Mouse (Mus musculus) intestine, postnatal 0 days (tissue): ENCODE results near the gene Mllt10. TPM values are rescaled to one million over a fixed set of nuclear protein-coding genes. Genes with fewer than 3 reads are reported as not detected.

Experiments
- ATAC-seq: fragments of 200-750 bp; cut with Nextera tagmentation; 2 replicates; pipeline ENCODE4 v1.8.0; 2017; ENCODE audit warnings: mild to moderate bottlenecking, moderate TSS enrichment, moderate library complexity
- H3K27ac ChIP-seq: fragments of 300-500 bp; sonication (generic); 2 replicates; pipeline ENCODE4 v1.5.1; 2014; ENCODE audit warnings: mild to moderate bottlenecking, low read depth, low read length, moderate library complexity
- H3K27me3 ChIP-seq: fragments of 300-500 bp; sonication (generic); replicated peaks from 2 replicates; pipeline ENCODE4 v1.6.1; 2014; ENCODE audit warnings: low read length, mixed read lengths; ENCODE audit not compliant: control insufficient read depth, insufficient read depth
- H3K36me3 ChIP-seq: fragments of 300-500 bp; sonication (generic); 2 replicates; pipeline ENCODE4 v1.6.1; 2014; ENCODE audit warnings: mild to moderate bottlenecking, moderate library complexity; ENCODE audit not compliant: control insufficient read depth, insufficient read depth
- H3K4me1 ChIP-seq: fragments of 300-500 bp; sonication (generic); replicated peaks from 2 replicates; pipeline ENCODE4 v1.6.1; 2014; ENCODE audit warnings: antibody characterized with exemption, low read length, mixed read lengths; ENCODE audit not compliant: control insufficient read depth, insufficient read depth
- H3K4me2 ChIP-seq: fragments of 300-500 bp; sonication (generic); replicated peaks from 2 replicates; pipeline ENCODE4 v1.6.1; 2014; ENCODE audit warnings: low read depth, mild to moderate bottlenecking, moderate library complexity
- H3K4me3 ChIP-seq: fragments of 300-500 bp; sonication (generic); 2 replicates; pipeline ENCODE4 v1.5.1; 2014; ENCODE audit warnings: low read depth, low read length
- H3K9ac ChIP-seq: fragments of 300-500 bp; sonication (generic); 2 replicates; pipeline ENCODE4 v1.6.1; 2014; ENCODE audit warnings: mild to moderate bottlenecking, low read depth, low read length
- H3K9me3 ChIP-seq: fragments of 300-500 bp; sonication (generic); 2 replicates; pipeline ENCODE4 v1.6.1; 2016; ENCODE audit warnings: mixed run types; ENCODE audit not compliant: control insufficient read depth
- CTCF ChIP-seq: sonication (generic); IDR thresholded peaks from 2 replicates; pipeline ENCODE4 v1.5.1; 2016; ENCODE audit warnings: low read depth, mild to moderate bottlenecking, control low read depth, antibody characterized with exemption, moderate library complexity
- WGBS: fragments of 180-500 bp; shearing (Covaris S2); extraction: QIAGEN DNeasy Blood & Tissue Kit; methylation state at CpG from one replicate; pipeline ENCODE4 v1.1.7; 2014; 5-methylcytosine and 5-hydroxymethylcytosine counted together
- polyA plus RNA-seq: library from polyadenylated mRNA; unstranded; fragments of >200 nt; fragmentation: Nextera tagmentation; extraction: Ambion mirVana; gene quantifications from 2 replicates; pipeline ENCODE4 v1.2.1, GENCODE M21; 2015

Mllt10 gene
- polyA plus RNA-seq, 1 experiment from 2014 or later, result 22.6 TPM

GRCm38 (mm10) chr2:18218500-18218899, 163.5 kb downstream of the Mllt10 start:
- H3K9me3 ChIP-seq, result no peaks in the 10 kb centered on the region
- no peaks in the 10 kb centered on the region for H3K4me1 ChIP-seq
- no peak overlapping the region for H3K9ac ChIP-seq
- no peak overlapping the region for H3K4me3 ChIP-seq
- WGBS, result 90% methylated on average over 5 of the region's 5 CpGs
- H3K36me3 ChIP-seq, result peaks cover 45% of the 10 kb centered on the region
- H3K4me2 ChIP-seq, result no peak overlapping the region
- H3K27me3 ChIP-seq, result no peaks in the 10 kb centered on the region
- ATAC-seq, result no peak
- no peak for TF ChIP-seq CTCF
- H3K27ac ChIP-seq, result no peak overlapping the region

GRCm38 (mm10) chr2:18219136-18219535, 164.1 kb downstream of the Mllt10 start:
- Histone ChIP-seq H3K9ac (no peak overlapping the region), H3K36me3 (peaks cover 39% of the 10 kb centered on the region), H3K4me1 (no peaks in the 10 kb centered on the region), H3K4me3 (no peak overlapping the region), H3K27me3 (no peaks in the 10 kb centered on the region), H3K27ac (no peak overlapping the region), H3K9me3 (no peaks in the 10 kb centered on the region), H3K4me2 (no peak overlapping the region)
- ATAC-seq, result no peak
- WGBS, result 76% methylated on average over 8 of the region's 8 CpGs
- no peak for TF ChIP-seq CTCF

GRCm38 (mm10) chr2:18219569-18219968, 164.5 kb downstream of the Mllt10 start:
- H3K4me2 ChIP-seq, result no peak overlapping the region
- H3K4me1 ChIP-seq, result no peaks in the 10 kb centered on the region
- no peak overlapping the region for H3K9ac ChIP-seq
- H3K27me3 ChIP-seq, result no peaks in the 10 kb centered on the region
- H3K27ac ChIP-seq, result no peak overlapping the region
- no peak for TF ChIP-seq CTCF
- no peak overlapping the region for H3K4me3 ChIP-seq
- 83% methylated on average over 13 of the region's 13 CpGs for WGBS
- H3K9me3 ChIP-seq, result no peaks in the 10 kb centered on the region
- peaks cover 35% of the 10 kb centered on the region for H3K36me3 ChIP-seq
- ATAC-seq, result no peak

DNA sequence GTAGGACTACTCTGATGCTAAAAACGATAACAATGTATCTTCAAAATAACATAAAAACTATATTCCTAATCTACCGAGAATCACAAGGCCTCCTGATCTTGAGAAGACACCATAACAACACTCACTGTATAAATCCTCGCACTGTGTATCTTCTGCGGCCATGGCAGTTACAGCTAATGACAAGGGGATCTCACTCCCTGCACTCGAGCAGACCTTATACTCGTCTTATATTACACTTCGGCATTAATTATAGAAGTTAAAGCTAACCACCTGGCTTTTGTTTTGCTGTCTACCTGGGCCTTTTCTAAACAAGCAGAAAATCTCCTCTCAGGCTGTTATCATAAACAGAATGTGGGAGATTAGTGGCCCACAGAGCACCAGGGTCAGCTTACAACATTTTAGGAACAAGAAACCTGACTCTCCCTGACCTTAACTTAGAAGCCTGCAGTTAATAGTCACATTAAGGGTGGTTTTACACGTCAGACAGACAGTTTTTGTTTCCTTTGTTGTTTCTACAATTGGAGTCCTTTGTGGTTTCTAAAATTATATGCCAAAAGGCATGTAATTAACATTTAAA, 173.5 kb downstream of the Mllt10 start:
- no peaks in the 10 kb centered on the region for H3K9me3 ChIP-seq
- no peak overlapping the region for H3K9ac ChIP-seq
- no peaks in the 10 kb centered on the region for H3K4me1 ChIP-seq
- no peaks in the 10 kb centered on the region for H3K27me3 ChIP-seq
- no peak for TF ChIP-seq CTCF
- 0 out of 2 replicates have a peak, but pooled peaks cover 3% of the 10 kb centered on the region for H3K36me3 ChIP-seq
- no peak overlapping the region for H3K27ac ChIP-seq
- H3K4me2 ChIP-seq, result no peak overlapping the region
- no peak for ATAC-seq
- 71% methylated on average over 8 of the region's 8 CpGs for WGBS
- no peak overlapping the region for H3K4me3 ChIP-seq

DNA sequence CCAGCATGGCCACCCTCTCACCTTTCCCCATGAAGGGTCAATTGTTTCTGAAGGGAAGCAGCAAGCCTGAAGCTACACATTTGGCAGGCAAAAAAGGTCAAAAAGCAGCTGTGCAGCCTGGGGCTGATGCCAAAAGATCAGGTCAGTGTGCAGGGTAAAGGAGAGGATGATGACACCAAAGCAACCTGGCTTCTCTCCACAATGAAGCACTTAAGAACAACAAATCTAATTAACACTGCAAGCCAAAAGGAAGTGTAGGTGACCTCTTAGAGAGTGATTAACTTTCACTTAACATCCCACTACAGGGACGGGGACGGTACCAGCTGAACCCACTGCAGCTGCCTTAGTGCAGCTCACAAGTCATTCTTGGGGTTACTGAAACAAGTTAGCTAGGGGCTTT, 174.2 kb downstream of the Mllt10 start:
- Histone ChIP-seq H3K4me2 (no peak overlapping the region), H3K36me3 (0 out of 2 replicates have a peak, but pooled peaks cover 3% of the 10 kb centered on the region), H3K4me3 (no peak overlapping the region), H3K27me3 (no peaks in the 10 kb centered on the region), H3K27ac (no peak overlapping the region), H3K9ac (no peak overlapping the region), H3K9me3 (no peaks in the 10 kb centered on the region), H3K4me1 (no peaks in the 10 kb centered on the region)
- no peak for ATAC-seq
- no peak for TF ChIP-seq CTCF
- WGBS, result 45% methylated on average over 2 of the region's 2 CpGs

GRCm38 (mm10) chr2:18231143-18231542, 176.1 kb downstream of the Mllt10 start:
- Histone ChIP-seq H3K27me3 (no peaks in the 10 kb centered on the region), H3K4me2 (no peak overlapping the region), H3K9me3 (no peaks in the 10 kb centered on the region), H3K4me3 (no peak overlapping the region), H3K36me3 (0 out of 2 replicates have a peak, but pooled peaks cover 3% of the 10 kb centered on the region), H3K4me1 (no peaks in the 10 kb centered on the region), H3K27ac (no peak overlapping the region), H3K9ac (no peak overlapping the region)
- TF ChIP-seq CTCF, result no peak
- ATAC-seq, result no peak
- WGBS, result 53% methylated on average over 4 of the region's 4 CpGs
